Mouse (Mus musculus): ENCODE data around the gene Mfsd4a. TPM values are rescaled to one million over a fixed set of nuclear protein-coding genes. Genes with fewer than 3 reads are reported as not detected.

Mfsd4a gene
- total RNA-seq (2021), result 1 to 10 TPM; 4.9 to 6.3 TPM
- long read RNA-seq, experiment 1, partial matches to known transcripts, result 0 of 10 reads
- long read RNA-seq, experiment 1, other reads (novel, unspliced or antisense), result 10 of 10 reads
- long read RNA-seq, experiment 2, partial matches to known transcripts, result 1 of 81 reads
- long read RNA-seq, experiment 2, other reads (novel, unspliced or antisense), result 77 of 81 reads

GRCm38 (mm10) chr1:132067261-132068255 lies at the start of gene Mfsd4a:
Gene Mfsd4a (minus strand): TSS chr1:132068062.
- peak in 1 of 2 experiments; percentile 10 for DNase-seq (ENCODE audit: low spot score in 2 of 2)

GRCm38 (mm10) chr1:132116606-132117005 lies 48.7 kb upstream of the Mfsd4a start:
- peak in 1 of 2 experiments; percentile 43 for DNase-seq (ENCODE audit: low spot score in 2 of 2)

GRCm38 (mm10) chr1:132113098-132113497 lies 45.2 kb upstream of the Mfsd4a start:
- DNase-seq (ENCODE audit: low spot score in 2 of 2), result no peak

GRCm38 (mm10) chr1:132112426-132112825 lies 44.6 kb upstream of the Mfsd4a start:
- no peak for DNase-seq (ENCODE audit: low spot score in 2 of 2)

- DNase-seq (ENCODE audit: low spot score in 2 of 2), result no peak
Observed at GRCm38 (mm10) chr1:132111411-132111810, 43.5 kb upstream of the Mfsd4a start.

- no peak for DNase-seq (ENCODE audit: low spot score in 2 of 2)
Observed at GRCm38 (mm10) chr1:132109368-132109767, 41.5 kb upstream of the Mfsd4a start.

- no peak for DNase-seq (ENCODE audit: low spot score in 2 of 2)
Observed at GRCm38 (mm10) chr1:132104353-132104752, 36.5 kb upstream of the Mfsd4a start.

GRCm38 (mm10) chr1:132101953-132102697 lies 34.3 kb upstream of the Mfsd4a start:
- DNase-seq (ENCODE audit: low spot score in 2 of 2), result no peak

GRCm38 (mm10) chr1:132099775-132100174 lies 31.9 kb upstream of the Mfsd4a start:
- no peak for DNase-seq (ENCODE audit: low spot score in 2 of 2)

GRCm38 (mm10) chr1:132099016-132099415 lies 31.2 kb upstream of the Mfsd4a start:
- no peak for DNase-seq (ENCODE audit: low spot score in 2 of 2)

GRCm38 (mm10) chr1:132098076-132098475 lies 30.2 kb upstream of the Mfsd4a start:
- no peak for DNase-seq (ENCODE audit: low spot score in 2 of 2)

- no peak for DNase-seq (ENCODE audit: low spot score in 2 of 2)
Observed at GRCm38 (mm10) chr1:132095356-132096004, 27.6 kb upstream of the Mfsd4a start.

- no peak for DNase-seq (ENCODE audit: low spot score in 2 of 2)
Observed at GRCm38 (mm10) chr1:132093269-132093668, 25.4 kb upstream of the Mfsd4a start.

- no peak for DNase-seq (ENCODE audit: low spot score in 2 of 2)
Observed at GRCm38 (mm10) chr1:132090266-132090665, 22.4 kb upstream of the Mfsd4a start.

GRCm38 (mm10) chr1:132089767-132090166 lies 21.9 kb upstream of the Mfsd4a start:
- no peak for DNase-seq (ENCODE audit: low spot score in 2 of 2)

- DNase-seq (ENCODE audit: low spot score in 2 of 2), result no peak
Observed at GRCm38 (mm10) chr1:132088181-132088671, 20.4 kb upstream of the Mfsd4a start.

GRCm38 (mm10) chr1:132085181-132086049 lies 17.6 kb upstream of the Mfsd4a start:
- DNase-seq (ENCODE audit: low spot score in 2 of 2), result no peak

- DNase-seq (ENCODE audit: low spot score in 2 of 2), result no peak
Observed at GRCm38 (mm10) chr1:132078413-132078812, 10.6 kb upstream of the Mfsd4a start.

GRCm38 (mm10) chr1:132075576-132075975 lies 7.7 kb upstream of the Mfsd4a start:
- no peak for DNase-seq (ENCODE audit: low spot score in 2 of 2)

- DNase-seq (ENCODE audit: low spot score in 2 of 2), result no peak
Observed at GRCm38 (mm10) chr1:132070659-132071058, 2.8 kb upstream of the Mfsd4a start.
